Mouse (Mus musculus): ENCODE measurements around the gene Capn8. TPM values are rescaled to one million over a fixed set of nuclear protein-coding genes. Genes with fewer than 3 reads are reported as not detected.

Gene Capn8
- total RNA-seq, 2 experiments from 2014 or later: not detected

GRCm38 (mm10) chr1:182670563-182671342 lies 105.9 kb downstream of the Capn8 start:
- no peak for ATAC-seq (replicated peaks; ENCODE audit: poor library complexity)

DNA sequence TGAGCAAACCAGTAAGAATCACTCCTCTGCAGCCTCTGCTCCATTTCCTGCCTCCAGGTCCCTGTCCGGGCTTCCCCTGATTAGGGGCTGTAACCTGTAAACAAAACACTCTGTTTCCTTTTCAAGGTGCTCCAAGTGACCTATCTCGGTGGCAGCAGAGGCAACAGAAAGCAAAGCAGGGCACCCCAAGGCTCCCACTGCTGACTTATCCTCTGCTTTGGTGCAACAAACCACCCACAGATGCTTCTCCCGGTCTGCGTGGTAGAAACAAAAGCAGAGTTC lies 106.5 kb downstream of the Capn8 start:
- no peak for ATAC-seq (replicated peaks; ENCODE audit: poor library complexity)

- no peak for ATAC-seq (replicated peaks; ENCODE audit: poor library complexity)
Observed at GRCm38 (mm10) chr1:182675346-182675745, 110.5 kb downstream of the Capn8 start.

- ATAC-seq (replicated peaks; ENCODE audit: poor library complexity): no peak
Observed at GRCm38 (mm10) chr1:182678151-182678550, 113.3 kb downstream of the Capn8 start.

- no peak for ATAC-seq (replicated peaks; ENCODE audit: poor library complexity)
Observed at GRCm38 (mm10) chr1:182679169-182679568, 114.4 kb downstream of the Capn8 start.

GRCm38 (mm10) chr1:182679582-182679981 lies 114.8 kb downstream of the Capn8 start:
- no peak for ATAC-seq (replicated peaks; ENCODE audit: poor library complexity)

Other genes starting within 250 kb of the Capn8 start
- gene Fbxo28, start 223.4 kb upstream of the Capn8 start, total RNA-seq (2015): 14.2 and 14.3 TPM in 2 replicates
- 10.8 and 12.7 TPM in 2 replicates for gene Fbxo28, start 223.4 kb upstream of the Capn8 start, total RNA-seq (2017)
- 12.3 and 17.5 TPM in 2 replicates for gene Trp53bp2, start 155.8 kb upstream of the Capn8 start, total RNA-seq (2015)
- gene Trp53bp2, start 155.8 kb upstream of the Capn8 start, total RNA-seq (2017): 7.5 and 10.6 TPM in 2 replicates
- gene Capn2, start 47.4 kb upstream of the Capn8 start, total RNA-seq (2015): 4.1 and 9.7 TPM in 2 replicates
- gene Capn2, start 47.4 kb upstream of the Capn8 start, total RNA-seq (2017): 8.7 and 10.5 TPM in 2 replicates
- not detected in 2 replicates for gene Ccdc185, start 184.2 kb downstream of the Capn8 start, total RNA-seq (2015)
- not detected in 2 replicates for gene Ccdc185, start 184.2 kb downstream of the Capn8 start, total RNA-seq (2017)
- not detected in 2 replicates for gene Susd4, start 198.9 kb downstream of the Capn8 start, total RNA-seq (2015)
- gene Susd4, start 198.9 kb downstream of the Capn8 start, total RNA-seq (2017): not detected in 2 replicates